Mouse (Mus musculus): ENCODE results near the gene Tyw5. TPM values are rescaled to one million over a fixed set of nuclear protein-coding genes. Genes with fewer than 3 reads are reported as not detected.

Gene Tyw5
- polyA plus RNA-seq (2015; fragmentation: Nextera tagmentation; extraction: Ambion mirVana): 10.1 and 11.3 TPM in 2 replicates

DNA sequence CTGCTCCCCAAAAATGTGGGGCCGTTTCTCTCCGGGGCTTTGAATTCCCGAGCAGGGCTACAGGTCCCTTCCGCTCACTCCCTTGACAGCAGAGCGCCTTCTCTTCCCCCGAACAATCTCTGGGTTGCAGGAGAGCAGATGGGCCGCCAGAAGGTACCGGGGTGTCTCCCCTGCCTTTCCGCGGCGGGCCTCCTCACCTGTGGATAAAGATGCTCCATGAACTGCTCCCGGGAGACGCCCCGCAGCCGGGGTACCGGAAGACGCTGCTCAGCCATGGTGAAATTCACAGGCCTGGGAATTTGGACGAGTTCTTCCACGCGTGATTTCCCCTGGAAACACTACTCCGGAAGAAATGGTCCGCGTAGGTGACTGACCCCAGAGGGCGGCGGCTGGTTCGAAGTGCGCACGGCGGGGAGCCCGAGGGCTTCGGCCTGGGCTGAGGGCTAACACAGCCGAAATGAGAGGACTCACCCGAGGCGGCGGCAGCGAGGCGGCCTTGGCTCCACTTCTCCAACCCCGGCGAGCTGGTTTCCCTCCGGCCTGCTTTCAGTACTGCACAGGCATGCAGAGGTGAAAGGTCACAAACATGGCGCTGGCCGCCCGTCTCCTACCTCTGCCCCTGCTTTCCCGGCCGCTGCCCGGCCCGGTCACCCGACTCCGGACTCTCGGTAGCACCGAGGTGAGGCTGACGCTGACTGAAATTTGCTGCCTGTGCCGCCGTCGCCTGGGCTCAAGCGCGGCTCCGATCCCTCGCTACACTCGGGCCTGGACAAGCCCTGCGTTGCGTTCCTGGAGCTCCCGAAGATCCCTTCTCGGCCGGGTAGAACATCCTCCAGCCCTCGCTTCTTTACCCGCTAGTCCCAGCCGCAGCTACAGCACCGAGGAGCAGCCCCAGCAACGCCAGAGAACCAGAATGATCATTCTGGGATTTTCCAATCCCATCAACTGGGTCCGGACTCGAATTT is at the start of gene Tyw5, which contains the start of gene Maip1:
Tyw5 (minus strand) TSS at position 915 of the 965 bp plus-strand sequence.
Maip1 (plus strand) TSS at position 142 of the 965 bp plus-strand sequence.
- under 1% methylated on average over 72 of the region's 72 CpGs for WGBS (ENCODE audit: insufficient replicate concordance)
- H3K4me2 ChIP-seq (ENCODE audit: low read depth, low read length): peak within 1 kb of the TSS; percentile 90
- no peaks in the 10 kb centered on the region for H3K36me3 ChIP-seq (ENCODE audit: control insufficient read depth, insufficient read depth)
- peaks cover 12% of the 10 kb centered on the region for H3K4me1 ChIP-seq (ENCODE audit: control insufficient read depth, low read depth, low read length)
- peak within 1 kb of the TSS; percentile 93 for H3K4me3 ChIP-seq (ENCODE audit: low read depth, low read length)
- no peaks in the 10 kb centered on the region for H3K9me3 ChIP-seq (replicated peaks; ENCODE audit: control insufficient read depth, low read length)
- H3K27ac ChIP-seq (ENCODE audit: low read length): peak within 1 kb of the TSS; percentile 90
- peak; percentile 86 for ATAC-seq (ENCODE audit: low read depth)
- no peaks in the 10 kb centered on the region for H3K27me3 ChIP-seq (ENCODE audit: control insufficient read depth, insufficient read depth, low read depth, low read length)
- H3K9ac ChIP-seq (ENCODE audit: low read depth, low read length): peak within 1 kb of the TSS; percentile 88

- Histone ChIP-seq H3K36me3 (ENCODE audit: control insufficient read depth, insufficient read depth) (no peaks in the 10 kb centered on the region), H3K27ac (ENCODE audit: low read length) (no peak overlapping the region), H3K4me2 (ENCODE audit: low read depth, low read length) (no peak overlapping the region), H3K4me1 (ENCODE audit: control insufficient read depth, low read depth, low read length) (no peaks in the 10 kb centered on the region), H3K4me3 (ENCODE audit: low read depth, low read length) (no peak overlapping the region), H3K27me3 (ENCODE audit: control insufficient read depth, insufficient read depth, low read depth, low read length) (no peaks in the 10 kb centered on the region), H3K9me3 (replicated peaks; ENCODE audit: control insufficient read depth, low read length) (no peaks in the 10 kb centered on the region), H3K9ac (ENCODE audit: low read depth, low read length) (no peak overlapping the region)
- no peak for ATAC-seq (ENCODE audit: low read depth)
- WGBS (ENCODE audit: insufficient replicate concordance): 59% methylated on average over 1 of the region's 1 CpGs
Observed at GRCm38 (mm10) chr1:57450241-57450640, 43.3 kb upstream of the Tyw5 start.

DNA sequence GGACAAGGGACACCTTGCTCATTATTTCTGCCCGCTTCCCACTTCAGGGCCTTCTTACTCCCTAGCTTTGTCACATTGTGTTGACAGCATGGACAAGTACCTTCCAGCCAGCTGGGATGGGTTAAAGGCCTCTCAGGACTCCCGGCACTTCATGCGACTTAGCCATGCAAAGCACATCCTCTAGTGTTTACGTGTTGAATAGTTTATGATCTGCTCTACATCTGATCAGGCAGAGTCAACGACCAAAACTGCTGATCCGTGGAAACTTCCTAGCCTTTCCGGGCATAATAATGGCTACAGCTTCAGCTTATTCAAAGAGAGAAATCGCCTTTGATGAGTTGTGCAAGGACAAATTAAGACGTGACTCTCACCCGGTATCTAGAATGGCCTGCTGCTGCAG is 38.8 kb upstream of the Tyw5 start:
- Histone ChIP-seq H3K4me1 (ENCODE audit: control insufficient read depth, low read depth, low read length) (no peaks in the 10 kb centered on the region), H3K9ac (ENCODE audit: low read depth, low read length) (no peak overlapping the region), H3K4me2 (ENCODE audit: low read depth, low read length) (no peak overlapping the region), H3K27ac (ENCODE audit: low read length) (no peak overlapping the region), H3K9me3 (replicated peaks; ENCODE audit: control insufficient read depth, low read length) (no peaks in the 10 kb centered on the region), H3K4me3 (ENCODE audit: low read depth, low read length) (no peak overlapping the region), H3K36me3 (ENCODE audit: control insufficient read depth, insufficient read depth) (no peaks in the 10 kb centered on the region), H3K27me3 (ENCODE audit: control insufficient read depth, insufficient read depth, low read depth, low read length) (no peaks in the 10 kb centered on the region)
- ATAC-seq (ENCODE audit: low read depth): no peak
- WGBS (ENCODE audit: insufficient replicate concordance): 65% methylated on average over 10 of the region's 10 CpGs

DNA sequence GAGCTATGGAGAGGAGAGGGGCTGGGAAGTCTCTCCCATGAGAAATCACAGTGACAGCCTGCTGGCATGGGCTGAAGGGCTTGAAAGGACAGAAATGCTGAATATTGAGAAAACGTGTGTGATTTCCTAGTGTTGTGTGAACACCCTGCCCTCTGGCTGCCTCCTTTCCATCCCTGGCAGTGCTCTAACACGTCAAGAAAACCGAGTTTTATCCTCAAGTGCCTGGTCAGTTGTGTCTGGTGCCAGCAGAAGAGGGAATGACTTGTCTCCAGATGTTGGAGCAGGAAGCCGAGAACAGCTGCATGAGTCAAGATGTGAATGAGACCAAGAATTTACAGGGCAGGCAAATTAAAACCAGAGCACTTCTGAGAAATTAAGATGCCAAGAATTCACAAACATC is 33.9 kb upstream of the Tyw5 start:
- no peak for ATAC-seq (ENCODE audit: low read depth)
- no peak overlapping the region for H3K4me3 ChIP-seq (ENCODE audit: low read depth, low read length)
- 41% methylated on average over 4 of the region's 4 CpGs for WGBS (ENCODE audit: insufficient replicate concordance)
- no peak overlapping the region for H3K27ac ChIP-seq (ENCODE audit: low read length)
- no peak overlapping the region for H3K4me2 ChIP-seq (ENCODE audit: low read depth, low read length)
- no peaks in the 10 kb centered on the region for H3K36me3 ChIP-seq (ENCODE audit: control insufficient read depth, insufficient read depth)
- peaks cover 2% of the 10 kb centered on the region; the same call in 1 of the 2 replicates for H3K4me1 ChIP-seq (ENCODE audit: control insufficient read depth, low read depth, low read length)
- no peaks in the 10 kb centered on the region for H3K27me3 ChIP-seq (ENCODE audit: control insufficient read depth, insufficient read depth, low read depth, low read length)
- H3K9me3 ChIP-seq (replicated peaks; ENCODE audit: control insufficient read depth, low read length): no peaks in the 10 kb centered on the region
- H3K9ac ChIP-seq (ENCODE audit: low read depth, low read length): no peak overlapping the region

GRCm38 (mm10) chr1:57439026-57439425 is 32.1 kb upstream of the Tyw5 start:
- no peak overlapping the region for H3K27ac ChIP-seq (ENCODE audit: low read length)
- no peak overlapping the region for H3K4me3 ChIP-seq (ENCODE audit: low read depth, low read length)
- no peaks in the 10 kb centered on the region for H3K27me3 ChIP-seq (ENCODE audit: control insufficient read depth, insufficient read depth, low read depth, low read length)
- ATAC-seq (ENCODE audit: low read depth): no peak
- H3K4me1 ChIP-seq (ENCODE audit: control insufficient read depth, low read depth, low read length): peaks cover 2% of the 10 kb centered on the region; the same call in 1 of the 2 replicates
- WGBS (ENCODE audit: insufficient replicate concordance): 55% methylated on average over 6 of the region's 6 CpGs
- no peak overlapping the region for H3K4me2 ChIP-seq (ENCODE audit: low read depth, low read length)
- H3K36me3 ChIP-seq (ENCODE audit: control insufficient read depth, insufficient read depth): no peaks in the 10 kb centered on the region
- no peak overlapping the region for H3K9ac ChIP-seq (ENCODE audit: low read depth, low read length)
- H3K9me3 ChIP-seq (replicated peaks; ENCODE audit: control insufficient read depth, low read length): no peaks in the 10 kb centered on the region

DNA sequence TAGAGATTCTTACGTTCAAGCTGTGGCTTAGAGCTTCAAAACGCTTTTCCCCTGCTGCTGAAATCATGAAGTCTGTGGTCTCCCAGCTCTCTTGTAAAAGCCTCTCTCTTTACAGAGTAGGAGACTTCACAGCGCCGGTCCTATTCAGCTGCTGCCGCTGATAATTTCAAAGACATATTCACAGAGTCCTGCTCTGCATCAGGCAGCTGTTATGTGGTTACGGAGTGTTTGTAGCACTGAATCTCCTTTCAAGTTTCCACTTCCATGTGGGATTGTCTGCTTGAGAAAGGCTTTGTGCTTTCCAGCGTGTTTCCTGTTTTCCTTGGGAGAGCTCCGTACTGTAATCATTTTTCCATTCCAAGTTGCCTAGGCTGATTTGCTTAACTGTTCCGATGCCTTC is 30.1 kb upstream of the Tyw5 start:
- WGBS (ENCODE audit: insufficient replicate concordance): 24% methylated on average over 9 of the region's 9 CpGs
- ATAC-seq (ENCODE audit: low read depth): no peak
- Histone ChIP-seq H3K27ac (ENCODE audit: low read length) (peak overlapping the region; percentile 37; the same call in 1 of the 2 replicates), H3K4me1 (ENCODE audit: control insufficient read depth, low read depth, low read length) (peaks cover 2% of the 10 kb centered on the region; the same call in 1 of the 2 replicates), H3K4me2 (ENCODE audit: low read depth, low read length) (peak overlapping the region; percentile 35), H3K36me3 (ENCODE audit: control insufficient read depth, insufficient read depth) (no peaks in the 10 kb centered on the region), H3K27me3 (ENCODE audit: control insufficient read depth, insufficient read depth, low read depth, low read length) (no peaks in the 10 kb centered on the region), H3K9me3 (replicated peaks; ENCODE audit: control insufficient read depth, low read length) (no peaks in the 10 kb centered on the region), H3K9ac (ENCODE audit: low read depth, low read length) (no peak overlapping the region), H3K4me3 (ENCODE audit: low read depth, low read length) (peak overlapping the region; percentile 6; the same call in 1 of the 2 replicates)

GRCm38 (mm10) chr1:57436408-57436807 is 29.5 kb upstream of the Tyw5 start:
- no peaks in the 10 kb centered on the region for H3K27me3 ChIP-seq (ENCODE audit: control insufficient read depth, insufficient read depth, low read depth, low read length)
- peak overlapping the region; percentile 6; the same call in 1 of the 2 replicates for H3K4me3 ChIP-seq (ENCODE audit: low read depth, low read length)
- H3K4me1 ChIP-seq (ENCODE audit: control insufficient read depth, low read depth, low read length): peaks cover 2% of the 10 kb centered on the region; the same call in 1 of the 2 replicates
- WGBS (ENCODE audit: insufficient replicate concordance): 16% methylated on average over 9 of the region's 9 CpGs
- H3K9ac ChIP-seq (ENCODE audit: low read depth, low read length): no peak overlapping the region
- H3K27ac ChIP-seq (ENCODE audit: low read length): no peak overlapping the region
- H3K4me2 ChIP-seq (ENCODE audit: low read depth, low read length): peak overlapping the region; percentile 35
- H3K9me3 ChIP-seq (replicated peaks; ENCODE audit: control insufficient read depth, low read length): no peaks in the 10 kb centered on the region
- no peaks in the 10 kb centered on the region for H3K36me3 ChIP-seq (ENCODE audit: control insufficient read depth, insufficient read depth)
- peak; percentile 66 for ATAC-seq (ENCODE audit: low read depth)

DNA sequence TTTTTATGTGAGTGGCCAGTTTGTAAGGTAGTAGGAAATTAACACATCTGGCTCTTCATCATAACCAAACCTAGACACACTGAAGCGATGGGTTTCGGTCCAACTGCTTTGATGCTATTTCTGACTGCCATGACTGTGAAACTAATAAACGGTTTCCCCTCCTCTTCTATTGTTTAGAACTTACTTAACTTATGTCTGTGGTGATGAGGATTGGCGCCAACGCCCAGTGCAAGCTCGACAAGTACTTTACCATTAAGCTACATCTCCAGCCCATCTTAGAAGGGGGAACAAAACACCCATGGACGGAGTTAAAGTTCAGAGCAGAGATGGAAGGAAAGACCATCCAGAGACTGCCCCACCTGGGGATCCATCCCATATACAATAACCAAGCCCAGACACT is 26.2 kb upstream of the Tyw5 start:
- H3K9ac ChIP-seq (ENCODE audit: low read depth, low read length): no peak overlapping the region
- H3K27me3 ChIP-seq (ENCODE audit: control insufficient read depth, insufficient read depth, low read depth, low read length): no peaks in the 10 kb centered on the region
- peaks cover 2% of the 10 kb centered on the region; the same call in 1 of the 2 replicates for H3K4me1 ChIP-seq (ENCODE audit: control insufficient read depth, low read depth, low read length)
- ATAC-seq (ENCODE audit: low read depth): no peak
- H3K9me3 ChIP-seq (replicated peaks; ENCODE audit: control insufficient read depth, low read length): no peaks in the 10 kb centered on the region
- H3K27ac ChIP-seq (ENCODE audit: low read length): no peak overlapping the region
- no peak overlapping the region for H3K4me2 ChIP-seq (ENCODE audit: low read depth, low read length)
- 59% methylated on average over 7 of the region's 7 CpGs for WGBS (ENCODE audit: insufficient replicate concordance)
- no peak overlapping the region for H3K4me3 ChIP-seq (ENCODE audit: low read depth, low read length)
- H3K36me3 ChIP-seq (ENCODE audit: control insufficient read depth, insufficient read depth): no peaks in the 10 kb centered on the region
